8 mouse cellular contexts compared by ENCODE assay signal in the genomic region with DNA sequence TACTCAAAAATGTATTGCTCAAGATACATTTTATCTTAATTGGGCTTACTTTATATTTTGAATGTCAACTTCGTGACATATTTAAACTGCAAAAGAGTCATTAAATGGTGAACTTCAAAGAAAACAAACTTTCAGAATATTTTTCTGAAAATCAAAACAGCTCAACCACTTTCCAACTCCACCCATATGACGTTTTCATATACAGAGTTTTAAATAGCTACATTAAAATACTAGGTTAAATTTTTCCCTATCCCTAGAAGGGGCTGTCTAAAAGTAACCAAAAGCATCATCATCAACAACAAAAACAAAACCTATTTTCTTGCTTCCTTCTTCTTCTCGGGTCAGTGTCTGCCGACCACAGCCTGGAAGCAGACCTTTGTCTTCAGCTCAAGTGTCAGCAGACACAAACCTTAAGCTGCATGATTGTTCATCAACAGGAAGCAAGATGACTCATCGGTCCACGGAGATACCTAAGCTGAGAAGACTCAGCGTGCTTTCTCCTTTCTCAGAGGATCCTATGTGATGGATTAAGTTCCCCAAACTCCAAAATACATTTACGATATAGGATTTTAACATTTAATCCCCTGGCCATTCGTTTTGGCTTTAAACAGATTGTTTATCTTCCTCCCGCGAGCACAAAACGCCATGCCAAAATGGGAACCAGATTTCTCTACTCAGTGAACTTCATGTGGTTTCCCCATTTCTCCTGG.
DNase-seq lines count a peak whose midpoint lies in the region; ATAC-seq and TF ChIP-seq lines count a peak whose summit lies in the region.

No protein-coding gene starts in this region.

- no peak overlapping the region for H3K4me2 ChIP-seq in hindbrain, embryonic 16.5 days (ENCODE audit: low read length)
- peak overlapping the region; percentile 41 for H3K4me2 ChIP-seq in heart, postnatal 0 days (ENCODE audit: low read depth, low read length)

- H3K9me3 ChIP-seq in hindbrain, embryonic 10.5 days, result no peaks in the 10 kb centered on the region
- H3K9me3 ChIP-seq in hindbrain, embryonic 16.5 days (ENCODE audit: control insufficient read depth, low read length), result no peaks in the 10 kb centered on the region
- no peaks in the 10 kb centered on the region for H3K9me3 ChIP-seq in heart, postnatal 0 days (replicated peaks; ENCODE audit: control insufficient read depth, low read length)

- peaks cover 39% of the 10 kb centered on the region for H3K4me1 ChIP-seq in hindbrain, embryonic 10.5 days (replicated peaks)
- no peaks in the 10 kb centered on the region for H3K4me1 ChIP-seq in hindbrain, embryonic 16.5 days (ENCODE audit: control insufficient read depth, insufficient read depth, low read depth, low read length)
- H3K4me1 ChIP-seq in heart, postnatal 0 days (ENCODE audit: control insufficient read depth, insufficient read depth), result 0 out of 2 replicates have a peak, but pooled peaks cover 9% of the 10 kb centered on the region

- no peak overlapping the region for H3K9ac ChIP-seq in hindbrain, embryonic 16.5 days (ENCODE audit: low read depth, low read length)
- H3K9ac ChIP-seq in heart, postnatal 0 days (replicated peaks; ENCODE audit: low read depth, low read length), result no peak overlapping the region

- TF ChIP-seq CTCF in heart, postnatal 0 days (IDR thresholded peaks at IDR 0.05; ENCODE audit: low read depth), result no peak

- peaks cover 61% of the 10 kb centered on the region for H3K27me3 ChIP-seq in hindbrain, embryonic 10.5 days (ENCODE audit: insufficient read depth, poor library complexity, severe bottlenecking)
- H3K27me3 ChIP-seq in hindbrain, embryonic 16.5 days (replicated peaks; ENCODE audit: control insufficient read depth, insufficient read depth, low read length), result no peaks in the 10 kb centered on the region
- H3K27me3 ChIP-seq in heart, postnatal 0 days (ENCODE audit: control insufficient read depth, insufficient read depth, low read length), result no peaks in the 10 kb centered on the region

- DNase-seq in hindbrain, embryonic 10.5 days (ENCODE audit: low spot score), result no peak
- DNase-seq in T-cell, adult 2 months (ENCODE audit: low spot score), result peak; percentile 81
- DNase-seq in heart, postnatal 0 days (ENCODE audit: low spot score), result peak; percentile 64
- peak; percentile 44 for DNase-seq in lung, postnatal 14 days
- DNase-seq in testis, postnatal 14 days (ENCODE audit: low spot score), result no peak
- DNase-seq in thymus, postnatal 36 days, result no peak
- no peak for DNase-seq in frontal cortex, postnatal 10 days (ENCODE audit: low spot score in 2 of 2)

- ATAC-seq in hindbrain, embryonic 16.5 days, result no peak
- ATAC-seq in heart, postnatal 0 days (ENCODE audit: insufficient read depth, low read depth), result no peak; the same call in 1 of the 2 replicates

- no peak for TF ChIP-seq EP300 in heart, postnatal 0 days (IDR thresholded peaks at IDR 0.05; ENCODE audit: low read depth)

- H3K27ac ChIP-seq in hindbrain, embryonic 10.5 days, result peak overlapping the region; percentile 56; the same call in 1 of the 2 replicates
- H3K27ac ChIP-seq in hindbrain, embryonic 16.5 days (ENCODE audit: low read depth, low read length), result no peak overlapping the region
- H3K27ac ChIP-seq in heart, postnatal 0 days (ENCODE audit: low read depth), result peak overlapping the region; percentile 77

- no peaks in the 10 kb centered on the region for H3K36me3 ChIP-seq in hindbrain, embryonic 10.5 days
- H3K36me3 ChIP-seq in hindbrain, embryonic 16.5 days (ENCODE audit: control insufficient read depth, insufficient read depth, low read length), result no peaks in the 10 kb centered on the region
- H3K36me3 ChIP-seq in heart, postnatal 0 days (replicated peaks; ENCODE audit: control insufficient read depth, insufficient read depth, low read length), result no peaks in the 10 kb centered on the region

- no peak overlapping the region for H3K4me3 ChIP-seq in hindbrain, embryonic 10.5 days
- H3K4me3 ChIP-seq in hindbrain, embryonic 16.5 days (ENCODE audit: low read length), result no peak overlapping the region
- H3K4me3 ChIP-seq in heart, postnatal 0 days (ENCODE audit: low read depth, low read length), result peak overlapping the region; percentile 15

- 67% methylated on average over 12 of the region's 12 CpGs for WGBS in hindbrain, embryonic 10.5 days
- 73% methylated on average over 12 of the region's 12 CpGs for WGBS in hindbrain, embryonic 16.5 days
- WGBS in heart, postnatal 0 days, result 31% methylated on average over 12 of the region's 12 CpGs

Comparison
In these comparisons a context has a peak if more than half of its experiments do, and no peak if none do; other contexts are left out.
1. DNase-seq: peak in T-cell, adult 2 months (single experiment), heart, postnatal 0 days (single experiment) and lung, postnatal 14 days (single experiment); none in hindbrain, embryonic 10.5 days (single experiment), testis, postnatal 14 days (single experiment), thymus, postnatal 36 days (0 of 2) and frontal cortex, postnatal 10 days (0 of 2).